Mouse (Mus musculus) CH12.LX (cell line): ENCODE measurements around the gene Gm20388. TPM values are rescaled to one million over a fixed set of nuclear protein-coding genes. Genes with fewer than 3 reads are reported as not detected.

Experiments used
- DNase-seq: peaks from one replicate; pipeline ENCODE4 v3.0.0-alpha.2; 2013; ENCODE audit errors: extremely low read depth
- H3K27ac ChIP-seq: 2 replicates; pipeline ENCODE4 v1.5.1; 2012; ENCODE audit warnings: low read depth, mild to moderate bottlenecking, control low read depth, moderate library complexity; ENCODE audit not compliant: insufficient read depth
- H3K27me3 ChIP-seq: replicated peaks from 2 replicates; pipeline ENCODE3; 2012; ENCODE audit warnings: inconsistent platforms
- H3K36me3 ChIP-seq, 2 experiments: replicated peaks in 1 of 2; 2 replicates each; pipeline versions ENCODE3 to v1.6.1; 2012; ENCODE audit warnings: inconsistent platforms in 1 of 2, low read length in 1 of 2, mild to moderate bottlenecking in 1 of 2, mixed read lengths in 1 of 2, moderate library complexity in 1 of 2; ENCODE audit not compliant: control insufficient read depth in 1 of 2, insufficient read depth in 1 of 2
- H3K4me1 ChIP-seq, 2 experiments: 2 replicates each; pipeline ENCODE4 v1.6.1; 2012; ENCODE audit warnings: inconsistent platforms in 1 of 2, moderate library complexity in 1 of 2; ENCODE audit not compliant: insufficient read depth in 2 of 2, control insufficient read depth in 1 of 2
- H3K4me2 ChIP-seq: 2 replicates; pipeline ENCODE4 v1.6.1; 2012; ENCODE audit warnings: low read depth, mild to moderate bottlenecking, control low read depth; ENCODE audit not compliant: poor library complexity, insufficient read depth, severe bottlenecking
- H3K4me3 ChIP-seq, 3 experiments: fragments of 150-350 bp in 1 of 3; sonication (generic) in 1 of 3; replicated peaks in 1 of 3; 2 replicates each; pipeline versions ENCODE3 to v1.5.1; 2011 to 2012; ENCODE audit warnings: low read depth in 2 of 3, low read length in 2 of 3, mild to moderate bottlenecking in 2 of 3, moderate library complexity in 2 of 3, control low read depth in 1 of 3, improper control_type of control experiment in 1 of 3, inconsistent platforms in 1 of 3, mixed read lengths in 1 of 3; ENCODE audit not compliant: poor library complexity in 1 of 3
- H3K79me2 ChIP-seq: replicated peaks from 2 replicates; pipeline ENCODE4 v1.6.1; 2012; ENCODE audit warnings: mild to moderate bottlenecking, moderate library complexity; ENCODE audit not compliant: control insufficient read depth, poor library complexity, insufficient read depth, severe bottlenecking; ENCODE audit errors: extremely low read depth
- H3K9ac ChIP-seq: 2 replicates; pipeline ENCODE4 v1.6.1; 2012; ENCODE audit warnings: low read depth, mild to moderate bottlenecking, control low read depth, moderate library complexity; ENCODE audit not compliant: insufficient read depth
- H3K9me3 ChIP-seq: replicated peaks from 2 replicates; pipeline ENCODE3; 2012; ENCODE audit warnings: low read length, inconsistent platforms, mixed read lengths
- BHLHE40 ChIP-seq: IDR thresholded peaks from 2 replicates; pipeline ENCODE4 v1.6.1; 2011; ENCODE audit warnings: mild to moderate bottlenecking, low read depth, low read length, improper control_type of control experiment
- CHD2 ChIP-seq: IDR thresholded peaks from 2 replicates; pipeline ENCODE4 v1.6.1; 2011; ENCODE audit warnings: low read length, improper control_type of control experiment
- CTCF ChIP-seq, 2 experiments: IDR thresholded peaks in 1 of 2; conservative IDR thresholded peaks in 1 of 2; 2 replicates each; pipeline ENCODE4 v1.5.1; 2011 to 2012; ENCODE audit warnings: low read depth in 2 of 2, low read length in 2 of 2, improper control_type of control experiment in 1 of 2, inconsistent platforms in 1 of 2, mild to moderate bottlenecking in 1 of 2, moderate library complexity in 1 of 2
- E2F4 ChIP-seq: IDR thresholded peaks from 2 replicates; pipeline ENCODE4 v1.6.1; 2011; ENCODE audit warnings: low read depth, low read length, improper control_type of control experiment; ENCODE audit not compliant: insufficient replicate concordance
- ETS1 ChIP-seq: conservative IDR thresholded peaks from 2 replicates; pipeline ENCODE4 v1.6.1; 2012; ENCODE audit warnings: low read depth, mild to moderate bottlenecking, inconsistent platforms, low read length, improper control_type of control experiment, moderate library complexity
- IRF4 ChIP-seq: IDR thresholded peaks from 2 replicates; pipeline ENCODE4 v1.6.1; 2014; ENCODE audit warnings: low read depth, mild to moderate bottlenecking, inconsistent platforms, low read length, improper control_type of control experiment
- JUN ChIP-seq: IDR thresholded peaks from 2 replicates; pipeline ENCODE4 v1.6.1; 2011; ENCODE audit warnings: low read depth, mild to moderate bottlenecking, low read length, improper control_type of control experiment, moderate library complexity; ENCODE audit not compliant: insufficient read depth
- JUND ChIP-seq: conservative IDR thresholded peaks from 2 replicates; pipeline ENCODE4 v1.6.1; 2011; ENCODE audit warnings: low read depth, low read length, improper control_type of control experiment
- MAFK ChIP-seq: IDR thresholded peaks from 2 replicates; pipeline ENCODE4 v1.6.1; 2011; ENCODE audit warnings: low read length, improper control_type of control experiment; ENCODE audit not compliant: insufficient replicate concordance
- MAX ChIP-seq: IDR thresholded peaks from 2 replicates; pipeline ENCODE4 v1.6.1; 2011; ENCODE audit warnings: low read length, improper control_type of control experiment
- MAZ ChIP-seq: IDR thresholded peaks from 2 replicates; pipeline ENCODE4 v1.6.1; 2012; ENCODE audit warnings: low read depth, mild to moderate bottlenecking, inconsistent platforms, low read length, improper control_type of control experiment, moderate library complexity
- MEF2A ChIP-seq: IDR thresholded peaks from 2 replicates; pipeline ENCODE4 v1.6.1; 2014; ENCODE audit warnings: low read depth, mild to moderate bottlenecking, inconsistent platforms, low read length, improper control_type of control experiment, borderline replicate concordance
- NELFE ChIP-seq: IDR thresholded peaks from 2 replicates; pipeline ENCODE4 v1.6.1; 2011; ENCODE audit warnings: low read depth, low read length, improper control_type of control experiment
- RAD21 ChIP-seq: IDR thresholded peaks from 2 replicates; pipeline ENCODE4 v1.6.1; 2011; ENCODE audit warnings: low read depth, mild to moderate bottlenecking, low read length, improper control_type of control experiment, moderate library complexity
- SIN3A ChIP-seq: IDR thresholded peaks from 2 replicates; pipeline ENCODE4 v1.6.1; 2012; ENCODE audit warnings: low read length, improper control_type of control experiment, inconsistent platforms
- SMC3 ChIP-seq: IDR thresholded peaks from 2 replicates; pipeline ENCODE4 v1.6.1; 2011; ENCODE audit warnings: low read depth, low read length, improper control_type of control experiment
- USF1 ChIP-seq: IDR thresholded peaks from 2 replicates; pipeline ENCODE4 v1.6.1; 2014; ENCODE audit warnings: low read depth, mild to moderate bottlenecking, inconsistent platforms, low read length, improper control_type of control experiment
- USF2 ChIP-seq: conservative IDR thresholded peaks from 2 replicates; pipeline ENCODE4 v1.6.1; 2011; ENCODE audit warnings: low read depth, low read length, improper control_type of control experiment
- ZMIZ1 ChIP-seq: IDR thresholded peaks from 2 replicates; pipeline ENCODE4 v1.6.1; 2012; ENCODE audit warnings: low read depth, mild to moderate bottlenecking, inconsistent platforms, low read length, improper control_type of control experiment
- dilution Hi-C: fragments of 300-500 bp; cut with MboI; formaldehyde crosslinking; loops from 2 replicates; pipeline ENCODE4 v1.14.3; 2020; ENCODE audit warnings: low sequenced_read_pairs; ENCODE audit not compliant: extremely low pct_unique_long_range_greater_than_20kb, extremely low pct_ligation_motif_present
- in situ Hi-C: fragments of 300-500 bp; cut with MboI; formaldehyde crosslinking; loops from 3 replicates; pipeline ENCODE4 v1.14.3; 2019; ENCODE audit warnings: low sequenced_read_pairs, low pct_ligation_motif_present, low pct_unique_long_range_greater_than_20kb, mixed read lengths
- polyA plus RNA-seq: library from polyadenylated mRNA; unstranded; fragments of >175 nt; gene quantifications from 2 replicates; pipeline ENCODE4 v1.2.1, GENCODE M21; 2012; ENCODE audit warnings: low read depth; ENCODE audit not compliant: insufficient read length
- total RNA-seq, 2 experiments: library from RNA; depleted of rRNA; stranded (reverse); fragments of 300-350 nt in 1 of 2; fragments of >200 nt in 1 of 2; gene quantifications; 2 replicates each; pipeline ENCODE4 v1.2.3; 2012 to 2014

The Gm20388 gene
- total and polyA plus RNA-seq, 3 experiments: 14.8 to 26.3 (median 22.2) TPM

GRCm38 (mm10) chr8:120316707-120317106 is 406.1 kb downstream of the Gm20388 start:
- H3K4me3 ChIP-seq: no peak overlapping the region
- H3K9me3 ChIP-seq: no peaks in the 10 kb centered on the region
- H3K9ac ChIP-seq: no peak overlapping the region
- TF ChIP-seq MEF2A (no peak), RAD21 (no peak), BHLHE40 (no peak), MAX (no peak), ZMIZ1 (no peak), ETS1 (no peak), JUND (no peak), CTCF (conservative IDR thresholded peaks at IDR 0.05 in 1 of 2, IDR thresholded peaks at IDR 0.05 in 1 of 2; ENCODE audit: low read depth in 2 of 2, low read length in 2 of 2) (no peak), MAFK (no peak), USF1 (no peak), MAZ (no peak), IRF4 (no peak), JUN (no peak), SIN3A (no peak), E2F4 (no peak)
- no peaks in the 10 kb centered on the region for H3K79me2 ChIP-seq
- dilution Hi-C loops (no loop called here), in situ Hi-C loops (no loop called here)
- no peaks in the 10 kb centered on the region for H3K36me3 ChIP-seq
- H3K4me1 ChIP-seq: peaks cover 10 to 13% of the 10 kb centered on the region in 2 experiments
- no peak for DNase-seq
- H3K27ac ChIP-seq: no peak overlapping the region
- H3K4me2 ChIP-seq: no peak overlapping the region
- peaks cover 12% of the 10 kb centered on the region for H3K27me3 ChIP-seq

GRCm38 (mm10) chr8:120317118-120317824 is 406.6 kb downstream of the Gm20388 start:
- in situ Hi-C loops: no loop called here
- Histone ChIP-seq H3K9me3 (no peaks in the 10 kb centered on the region), H3K4me2 (no peak overlapping the region), H3K4me1 (peaks cover 10 to 11% of the 10 kb centered on the region in 2 experiments), H3K27me3 (peaks cover 12% of the 10 kb centered on the region), H3K9ac (no peak overlapping the region), H3K4me3 (no peak overlapping the region), H3K36me3 (no peaks in the 10 kb centered on the region), H3K27ac (no peak overlapping the region), H3K79me2 (no peaks in the 10 kb centered on the region)
- DNase-seq: no peak
- TF ChIP-seq USF2: no peak
- TF ChIP-seq SMC3: no peak
- TF ChIP-seq NELFE: no peak
- TF ChIP-seq MAZ: no peak
- no peak for TF ChIP-seq CHD2
- no peak for TF ChIP-seq MAFK
- dilution Hi-C loops: no loop called here
